Mouse (Mus musculus) lung, adult 2 months (tissue): ENCODE results near the gene Luzp2.

Experiments used
- CTCF ChIP-seq: fragments of 200-500 bp; IDR thresholded peaks from 2 replicates; pipeline ENCODE4 v1.5.1; 2011; ENCODE audit warnings: mild to moderate bottlenecking, low read length, control low read depth; ENCODE audit not compliant: insufficient read depth
- POLR2A ChIP-seq: fragments of 200-500 bp; IDR thresholded peaks from 2 replicates; pipeline ENCODE4 v1.6.1; 2011; ENCODE audit warnings: low read depth, mild to moderate bottlenecking, control low read depth, low read length, borderline replicate concordance; ENCODE audit errors: extremely low read depth

DNA sequence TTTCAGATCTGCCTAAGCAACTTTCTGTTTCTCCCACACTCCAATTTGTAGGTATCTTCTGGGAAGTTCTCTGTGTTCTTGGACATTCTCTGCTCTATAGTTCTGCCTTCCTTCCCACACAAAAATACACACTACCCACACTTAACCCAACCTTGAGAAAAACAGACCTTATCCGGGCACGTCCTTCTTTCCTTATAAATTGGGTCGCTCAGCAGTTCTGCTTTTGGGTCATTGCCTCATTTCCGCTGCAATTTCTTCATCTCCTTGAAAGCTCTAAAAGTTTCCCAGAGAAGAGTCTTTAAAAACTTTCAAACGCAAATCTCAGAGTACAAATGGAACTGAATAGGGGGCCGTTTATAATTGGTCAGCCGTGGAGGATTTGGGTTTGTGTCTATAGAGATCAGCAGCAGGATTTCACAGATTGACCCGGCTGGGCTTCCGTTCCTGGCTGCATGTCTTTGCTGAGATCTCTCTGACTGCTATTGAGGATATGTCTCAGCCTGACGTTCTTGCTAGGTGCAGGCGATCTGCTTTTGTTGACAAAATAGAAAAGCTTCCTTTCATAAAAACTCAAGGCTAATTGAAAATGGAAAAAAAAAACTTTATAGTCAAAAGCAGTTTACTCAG lies 26.0 kb downstream of the Luzp2 start:
- TF ChIP-seq CTCF: no peak
- no peak for TF ChIP-seq POLR2A
